Mouse (Mus musculus) limb, embryonic 11.5 days (tissue): Measurements from ENCODE around the gene Il6ra. TPM values are rescaled to one million over a fixed set of nuclear protein-coding genes. Genes with fewer than 3 reads are reported as not detected.
A peak's percentile ranks its signal among the peaks of the same experiment; 100 is the strongest.
"Not testable (repeated sequence)": the region's sequence is repeated elsewhere in the genome, so short reads cannot be mapped to it uniquely, and the experiment has no call there.

ENCODE experiments used
- ATAC-seq: fragments of 200-750 bp; cut with Nextera tagmentation; 2 replicates; pipeline ENCODE4 v1.8.0; 2017; ENCODE audit warnings: low read depth; ENCODE audit not compliant: insufficient number of reproducible peaks, low FRiP score, low TSS enrichment
- DNase-seq: peaks from one replicate; pipeline ENCODE4 v3.0.0-alpha.2; 2015; ENCODE audit warnings: low spot score
- H3K27ac ChIP-seq: fragments of 300-500 bp; sonication (generic); replicated peaks from 2 replicates; pipeline ENCODE4 v1.5.1; 2014; ENCODE audit warnings: low read depth, mild to moderate bottlenecking, low read length
- H3K27me3 ChIP-seq: fragments of 300-500 bp; sonication (generic); 2 replicates; pipeline ENCODE4 v1.6.1; 2014; ENCODE audit warnings: mild to moderate bottlenecking, low read length, mixed read lengths; ENCODE audit not compliant: control insufficient read depth, insufficient read depth
- H3K36me3 ChIP-seq: fragments of 300-500 bp; sonication (generic); 2 replicates; pipeline ENCODE4 v1.6.1; 2014; ENCODE audit warnings: mild to moderate bottlenecking, low read length, moderate library complexity, mixed read lengths; ENCODE audit not compliant: control insufficient read depth, insufficient read depth
- H3K4me1 ChIP-seq: fragments of 300-500 bp; sonication (generic); 2 replicates; pipeline ENCODE4 v1.6.1; 2014; ENCODE audit warnings: low read length, mixed read lengths; ENCODE audit not compliant: control insufficient read depth, insufficient read depth
- H3K4me2 ChIP-seq: fragments of 300-500 bp; sonication (generic); 2 replicates; pipeline ENCODE4 v1.6.1; 2014; ENCODE audit warnings: low read depth, mild to moderate bottlenecking, moderate library complexity; ENCODE audit not compliant: severe bottlenecking
- H3K4me3 ChIP-seq: fragments of 300-500 bp; sonication (generic); 2 replicates; pipeline ENCODE4 v1.5.1; 2014; ENCODE audit warnings: low read depth, low read length
- H3K9ac ChIP-seq: fragments of 300-500 bp; sonication (generic); 2 replicates; pipeline ENCODE4 v1.6.1; 2014; ENCODE audit warnings: mild to moderate bottlenecking, low read length
- H3K9me3 ChIP-seq: fragments of 300-500 bp; sonication (generic); 2 replicates; pipeline ENCODE4 v1.6.1; 2016; ENCODE audit warnings: low read length; ENCODE audit not compliant: control insufficient read depth
- WGBS: fragments of 180-500 bp; shearing (Covaris S2); extraction: QIAGEN DNeasy Blood & Tissue Kit; methylation state at CpG from one replicate; pipeline ENCODE4 v1.1.7; 2014; 5-methylcytosine and 5-hydroxymethylcytosine counted together
- polyA plus RNA-seq: library from polyadenylated mRNA; unstranded; fragments of >200 nt; fragmentation: Nextera tagmentation; extraction: Ambion mirVana; gene quantifications from 2 replicates; pipeline ENCODE4 v1.2.1, GENCODE M21; 2014

Gene Il6ra
- polyA plus RNA-seq, 1 experiment from 2014 or later, result 0.40 TPM

- H3K27ac ChIP-seq, result no peak overlapping the region
- H3K9ac ChIP-seq, result no peak overlapping the region
- no peak overlapping the region for H3K4me2 ChIP-seq
- H3K27me3 ChIP-seq, result no peaks in the 10 kb centered on the region
- H3K4me1 ChIP-seq, result peaks cover 5% of the 10 kb centered on the region; the same call in 1 of the 2 replicates
- no peak overlapping the region for H3K4me3 ChIP-seq
- no peaks in the 10 kb centered on the region for H3K36me3 ChIP-seq
- ATAC-seq (no peak), DNase-seq (no peak)
- WGBS, result 56% methylated on average over 9 of the region's 9 CpGs
- no peaks in the 10 kb centered on the region for H3K9me3 ChIP-seq
These were observed 43.4 kb downstream of the Il6ra start for GRCm38 (mm10) chr3:89869556-89869955.

- Histone ChIP-seq H3K36me3 (no peaks in the 10 kb centered on the region), H3K9me3 (no peaks in the 10 kb centered on the region), H3K4me2 (no peak overlapping the region), H3K4me3 (no peak overlapping the region), H3K27ac (no peak overlapping the region), H3K4me1 (peaks cover 5% of the 10 kb centered on the region; the same call in 1 of the 2 replicates), H3K9ac (no peak overlapping the region), H3K27me3 (no peaks in the 10 kb centered on the region)
- no peak for DNase-seq
- 52% methylated on average over 9 of the region's 9 CpGs for WGBS
- ATAC-seq, result no peak
These were observed 44.0 kb downstream of the Il6ra start for GRCm38 (mm10) chr3:89868956-89869355.

DNA sequence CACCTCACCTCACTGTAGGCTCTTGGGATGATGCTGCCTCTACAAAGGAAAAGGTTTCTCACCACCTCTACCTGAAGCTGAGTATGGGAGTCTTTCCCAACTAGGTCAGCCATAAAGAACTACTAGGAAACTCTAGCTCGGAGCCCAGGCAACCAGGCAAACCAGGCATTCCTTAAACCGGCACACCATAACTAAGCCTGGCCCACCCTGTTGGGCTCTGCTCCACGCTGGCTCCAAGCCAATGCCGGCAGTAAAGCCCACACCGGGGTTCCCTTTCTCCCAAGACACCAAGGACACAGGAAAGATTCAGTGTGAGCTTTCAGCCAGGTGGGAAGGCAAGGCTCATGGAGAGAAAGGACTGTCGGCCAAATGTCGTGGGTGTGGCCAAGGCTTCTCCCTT, 44.6 kb downstream of the Il6ra start:
- ATAC-seq, result no peak
- Histone ChIP-seq H3K36me3 (no peaks in the 10 kb centered on the region), H3K4me1 (peaks cover 5% of the 10 kb centered on the region; the same call in 1 of the 2 replicates), H3K9ac (no peak overlapping the region), H3K4me3 (no peak overlapping the region), H3K4me2 (no peak overlapping the region), H3K27me3 (no peaks in the 10 kb centered on the region), H3K27ac (no peak overlapping the region), H3K9me3 (no peaks in the 10 kb centered on the region)
- DNase-seq, result peak; percentile 42
- WGBS, result 13% methylated on average over 7 of the region's 7 CpGs

DNA sequence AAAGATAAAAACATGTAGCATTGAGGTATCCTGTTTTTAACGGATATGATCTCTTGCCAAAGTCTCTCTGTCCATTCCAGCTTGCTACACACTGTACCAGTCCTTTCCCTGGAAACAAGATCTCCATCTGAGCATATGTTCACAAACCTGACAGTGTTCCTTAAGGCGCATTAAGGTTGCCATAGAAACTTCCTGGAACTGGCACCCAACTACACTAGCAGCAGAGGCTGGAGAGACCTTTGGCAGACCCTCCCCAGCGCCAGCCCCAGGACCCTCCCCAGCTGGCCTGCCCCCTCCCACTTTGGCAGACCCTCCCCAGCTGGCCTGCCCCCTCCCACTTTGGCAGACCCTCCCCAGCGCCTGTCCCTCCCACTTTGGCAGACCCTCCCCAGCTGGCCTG, 45.3 kb downstream of the Il6ra start:
- 67% methylated on average over 3 of the region's 4 CpGs for WGBS
- H3K36me3 ChIP-seq, result no peaks in the 10 kb centered on the region
- no peak overlapping the region for H3K4me3 ChIP-seq
- peaks cover 5% of the 10 kb centered on the region; the same call in 1 of the 2 replicates for H3K4me1 ChIP-seq
- H3K4me2 ChIP-seq, result no peak overlapping the region
- no peak overlapping the region for H3K9ac ChIP-seq
- no peaks in the 10 kb centered on the region for H3K9me3 ChIP-seq
- H3K27me3 ChIP-seq, result no peaks in the 10 kb centered on the region
- no peak for ATAC-seq
- no peak for DNase-seq
- H3K27ac ChIP-seq, result no peak overlapping the region

DNA sequence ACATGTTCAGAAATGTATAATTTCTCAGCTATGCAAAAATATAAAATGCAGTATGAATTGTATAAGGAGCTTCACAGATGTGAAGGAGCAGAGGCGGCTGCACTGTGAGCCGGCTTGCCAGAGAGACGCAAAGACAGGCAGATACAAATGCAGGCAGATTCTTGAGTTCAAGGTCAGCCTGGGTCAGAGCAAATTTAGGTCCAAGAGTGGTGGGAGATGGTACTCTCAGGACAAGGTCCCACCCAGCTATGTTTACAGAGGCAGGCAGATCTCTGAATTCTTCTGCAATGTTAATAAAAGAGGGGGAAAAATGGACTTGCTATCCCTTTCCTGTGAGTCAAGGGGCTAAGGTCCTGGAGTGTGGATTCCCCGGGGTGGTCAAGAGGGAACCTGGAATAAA, 47.2 kb downstream of the Il6ra start:
- H3K27ac ChIP-seq, result no peak overlapping the region
- 89% methylated on average over 4 of the region's 4 CpGs for WGBS
- H3K9me3 ChIP-seq, result no peaks in the 10 kb centered on the region
- ATAC-seq, result no peak
- no peak overlapping the region for H3K4me3 ChIP-seq
- H3K4me1 ChIP-seq, result peaks cover 9% of the 10 kb centered on the region; the same call in 1 of the 2 replicates
- H3K9ac ChIP-seq, result no peak overlapping the region
- no peak for DNase-seq
- H3K4me2 ChIP-seq, result no peak overlapping the region
- H3K36me3 ChIP-seq, result no peaks in the 10 kb centered on the region
- H3K27me3 ChIP-seq, result no peaks in the 10 kb centered on the region

GRCm38 (mm10) chr3:89865020-89865419, 48.0 kb downstream of the Il6ra start:
- Histone ChIP-seq H3K9me3 (no peaks in the 10 kb centered on the region), H3K9ac (no peak overlapping the region), H3K36me3 (no peaks in the 10 kb centered on the region), H3K4me3 (no peak overlapping the region), H3K27ac (no peak overlapping the region), H3K4me2 (no peak overlapping the region), H3K27me3 (no peaks in the 10 kb centered on the region), H3K4me1 (peaks cover 6% of the 10 kb centered on the region; the same call in 1 of the 2 replicates)
- DNase-seq, result no peak
- 69% methylated on average over 6 of the region's 6 CpGs for WGBS
- ATAC-seq, result no peak

- 77% methylated on average over 9 of the region's 9 CpGs for WGBS
These were observed 49.1 kb downstream of the Il6ra start for GRCm38 (mm10) chr3:89863716-89864509.

DNA sequence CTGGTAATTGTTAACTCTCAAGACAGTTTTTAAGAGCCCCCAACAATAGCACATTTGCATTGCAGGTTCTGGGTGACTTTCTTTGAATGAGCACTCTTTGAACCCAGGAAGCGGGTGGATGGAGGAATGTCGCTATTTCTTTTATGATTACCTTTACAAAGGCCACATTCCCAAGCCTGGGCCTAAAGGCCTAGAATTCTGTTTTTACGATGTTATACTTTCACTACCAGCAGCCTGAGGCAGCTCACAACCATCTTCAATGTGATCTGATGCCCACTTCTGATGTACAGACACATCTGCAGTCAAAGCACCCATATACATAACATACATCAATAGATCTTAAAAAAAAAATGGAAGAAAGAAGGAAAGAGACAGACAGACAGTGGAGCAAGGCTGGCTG, 49.7 kb downstream of the Il6ra start:
- not testable (repeated sequence) for H3K9me3 ChIP-seq, H3K4me1 ChIP-seq, DNase-seq, H3K27ac ChIP-seq, ATAC-seq, H3K4me2 ChIP-seq, H3K36me3 ChIP-seq, H3K27me3 ChIP-seq, H3K9ac ChIP-seq, H3K4me3 ChIP-seq
- 77% methylated on average over 3 of the region's 3 CpGs for WGBS

More at GRCm38 (mm10) chr3:89863716-89864509, 49.1 kb downstream of the Il6ra start:
- no peaks in the 10 kb centered on the region for H3K9me3 ChIP-seq
- no peak overlapping the region for H3K27ac ChIP-seq
- H3K4me1 ChIP-seq, result peaks cover 4% of the 10 kb centered on the region; the same call in 1 of the 2 replicates
- H3K4me3 ChIP-seq, result no peak overlapping the region
- DNase-seq (no peak), ATAC-seq (no peak)
- H3K36me3 ChIP-seq, result no peaks in the 10 kb centered on the region
- H3K27me3 ChIP-seq, result no peaks in the 10 kb centered on the region
- H3K9ac ChIP-seq, result no peak overlapping the region
- no peak overlapping the region for H3K4me2 ChIP-seq
